Mouse (Mus musculus) adrenal gland, postnatal 14 days (tissue): ENCODE measurements around the gene Bcam. TPM values are rescaled to one million over a fixed set of nuclear protein-coding genes. Genes with fewer than 3 reads are reported as not detected.

Source experiments
- DNase-seq: peaks from one replicate; pipeline ENCODE4 v3.0.0; 2021; ENCODE audit warnings: mixed read lengths
- total RNA-seq: library from RNA; stranded (reverse); gene quantifications from 2 replicates; pipeline ENCODE4 v1.2.3, GENCODE M21; 2021

Gene Bcam
- total RNA-seq, 1 experiment from 2014 or later = 59.8 TPM

- no peak for DNase-seq
Observed at GRCm38 (mm10) chr7:19785874-19786458, 15.2 kb upstream of the Bcam start.

DNA sequence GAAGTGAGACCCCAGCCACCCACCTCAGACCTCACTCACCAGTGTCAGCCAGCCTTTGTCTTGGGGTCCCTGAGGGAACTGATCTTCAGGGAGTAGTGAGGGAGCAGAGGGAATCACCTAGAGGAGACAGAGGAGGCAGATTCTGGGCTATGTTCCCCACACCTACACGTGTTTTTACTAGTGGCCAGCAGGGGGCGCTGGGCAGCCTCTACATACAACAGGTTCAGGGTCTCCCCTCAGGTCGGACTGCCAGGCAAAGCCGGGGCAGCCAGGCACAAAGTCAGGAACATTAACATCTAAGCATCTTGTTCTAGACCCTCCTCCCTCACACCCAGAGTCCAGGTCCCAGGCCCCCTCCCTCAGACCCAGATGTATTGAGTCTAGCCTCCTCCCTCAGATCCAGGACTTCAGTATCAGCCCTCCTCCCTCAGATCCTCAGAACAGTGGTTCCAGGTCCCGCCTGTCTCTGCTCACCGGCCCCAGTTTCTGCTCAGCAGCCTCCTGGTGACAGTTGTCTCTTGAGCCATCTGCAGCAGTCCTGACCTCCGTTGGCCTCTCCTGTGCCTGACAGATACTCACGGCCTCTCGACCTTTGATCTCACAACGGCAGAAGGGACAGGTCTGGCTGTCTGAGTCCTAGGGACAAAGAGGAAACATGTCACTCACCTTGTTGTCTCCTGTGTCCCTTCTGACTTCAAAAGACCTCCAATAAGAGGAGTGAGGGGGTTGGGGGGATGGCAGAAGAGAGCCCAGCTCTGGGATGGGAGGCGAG, 14.1 kb upstream of the Bcam start:
- DNase-seq = peak; percentile 33

DNA sequence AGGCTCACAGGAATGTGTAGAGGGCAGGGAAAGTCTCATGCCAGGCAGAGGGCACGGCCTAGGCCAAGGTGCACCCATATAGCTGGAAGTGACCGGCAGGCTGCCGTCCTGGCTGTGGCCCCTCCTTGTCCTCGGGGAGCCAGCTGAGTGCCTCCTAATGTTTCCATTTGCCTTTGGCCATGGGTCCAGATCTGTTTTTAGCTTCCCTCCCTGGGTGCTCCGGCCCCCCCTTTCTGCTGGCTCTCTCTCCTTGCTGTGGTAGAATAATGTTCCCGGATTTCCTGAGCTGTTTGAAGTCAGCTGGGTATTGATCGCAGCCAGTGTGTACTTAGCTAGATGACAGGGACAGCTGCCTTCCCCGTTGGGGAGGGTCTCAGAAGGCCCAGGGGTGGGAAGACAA, 12.8 kb upstream of the Bcam start:
- DNase-seq = peak; percentile 39

- peak; percentile 67 for DNase-seq
Observed at GRCm38 (mm10) chr7:19782645-19783044, 11.8 kb upstream of the Bcam start.

DNA sequence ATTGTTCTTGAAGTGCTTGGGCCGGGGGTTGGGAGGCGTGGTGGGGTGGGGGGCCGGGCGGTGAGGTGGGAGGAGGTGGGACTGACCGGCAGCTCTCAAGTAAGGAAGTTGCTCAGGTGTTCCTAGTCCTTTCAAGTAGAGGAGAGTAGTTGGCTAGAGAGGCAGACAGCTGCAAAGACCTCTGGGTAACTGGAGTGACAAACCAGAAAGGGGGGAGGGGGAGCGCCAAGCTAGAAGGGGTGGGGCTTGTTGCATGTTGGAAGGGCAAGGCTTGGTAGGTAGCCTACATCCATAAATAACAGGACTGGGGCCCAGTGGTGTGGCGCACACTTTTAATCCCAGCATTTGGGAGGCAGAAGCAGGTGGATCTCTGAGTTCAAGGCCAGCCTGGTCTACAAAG, 10.9 kb upstream of the Bcam start:
- no peak for DNase-seq

DNA sequence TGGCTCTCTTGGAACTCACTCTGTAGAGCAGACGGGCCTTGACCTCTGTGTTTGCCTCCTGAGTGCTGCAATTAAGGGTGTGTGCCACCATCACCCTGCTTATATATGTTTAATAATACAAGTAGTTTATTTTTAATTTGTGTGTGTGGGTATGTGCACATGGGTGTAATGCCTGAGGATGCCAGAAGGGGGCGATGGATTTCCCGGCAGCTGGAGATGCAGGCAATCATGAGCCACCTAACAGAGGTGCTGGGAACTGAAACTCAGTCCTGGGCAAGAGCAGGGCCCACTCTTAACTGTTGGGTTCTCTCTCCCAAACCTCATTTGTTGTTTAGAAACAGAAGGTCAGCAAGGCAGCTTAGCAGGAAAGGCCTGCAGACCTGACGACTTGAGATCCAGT, 9.1 kb upstream of the Bcam start:
- no peak for DNase-seq

DNA sequence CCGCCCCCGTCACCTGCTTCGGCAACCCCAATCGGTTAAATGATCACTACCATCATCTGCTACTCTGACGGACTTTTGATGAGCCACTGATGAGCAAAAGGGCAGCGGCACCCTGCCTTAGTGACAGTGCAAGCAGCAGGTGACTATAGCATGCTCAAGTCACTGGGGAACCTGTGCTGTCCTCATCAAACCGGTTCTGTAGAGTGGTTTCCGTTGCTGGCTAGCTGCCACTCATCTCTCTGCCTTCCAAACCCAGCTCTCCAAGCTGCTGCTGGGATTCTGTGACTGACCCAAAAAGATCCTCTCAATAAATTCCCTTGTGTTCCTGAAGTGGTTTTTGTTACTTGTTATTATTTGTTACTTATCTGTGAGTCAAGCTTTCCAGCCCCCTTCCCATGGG, 7.8 kb upstream of the Bcam start:
- DNase-seq = no peak

GRCm38 (mm10) chr7:19777049-19777723, 6.4 kb upstream of the Bcam start:
- DNase-seq = no peak

GRCm38 (mm10) chr7:19771682-19772081, 866 bp upstream of the Bcam start:
- DNase-seq = no peak

GRCm38 (mm10) chr7:19770375-19770754, 451 bp downstream of the Bcam start:
- peak; percentile 92 for DNase-seq

DNA sequence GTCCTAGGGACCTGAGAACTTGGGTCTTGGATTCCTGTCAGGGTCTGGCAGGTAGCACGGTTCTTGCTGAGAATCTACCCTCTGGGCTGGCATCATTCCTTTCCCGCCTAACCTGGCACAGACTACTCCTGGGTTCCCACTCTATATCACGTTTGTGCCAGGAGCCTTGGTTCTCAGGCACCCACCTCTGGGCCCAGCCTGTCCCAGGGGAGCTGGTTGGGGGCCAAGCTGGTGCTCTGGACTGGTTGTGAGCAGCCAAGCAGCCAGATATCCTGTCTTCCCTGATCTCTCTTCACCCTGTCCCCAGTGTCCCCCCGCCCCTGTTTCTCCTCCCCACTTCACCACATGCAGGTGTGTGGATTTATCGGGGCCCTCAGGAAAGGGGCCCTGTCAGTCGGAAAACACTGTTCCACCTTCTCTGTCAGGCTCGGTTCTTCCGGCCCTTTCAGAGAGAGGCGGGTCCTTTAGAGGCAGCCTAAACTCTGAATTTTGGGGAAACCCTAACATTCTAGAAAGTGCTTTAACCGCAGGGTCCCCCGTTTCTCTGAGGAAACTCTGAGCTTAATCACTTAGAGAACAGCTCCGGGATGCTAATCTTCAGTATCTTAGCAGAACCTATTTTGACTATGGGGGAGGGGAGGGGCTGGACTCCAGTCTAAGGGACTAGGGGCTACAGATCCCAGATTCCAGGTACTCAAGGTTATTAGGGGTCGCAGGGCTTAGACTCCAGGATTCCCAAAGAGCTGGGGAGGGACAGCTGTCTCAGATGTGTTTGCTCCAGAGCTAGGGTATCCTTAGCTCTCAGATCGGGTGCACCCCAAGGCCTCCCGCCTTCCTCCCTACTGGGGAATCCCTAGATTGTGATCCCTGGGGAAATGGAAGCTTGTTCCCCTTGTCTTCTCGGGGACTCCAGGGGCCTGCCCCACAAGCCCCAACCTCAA, 1.1 kb downstream of the Bcam start:
- no peak for DNase-seq

GRCm38 (mm10) chr7:19769001-19769400, 1.8 kb downstream of the Bcam start:
- no peak for DNase-seq

GRCm38 (mm10) chr7:19768251-19768650, 2.6 kb downstream of the Bcam start:
- no peak for DNase-seq

DNA sequence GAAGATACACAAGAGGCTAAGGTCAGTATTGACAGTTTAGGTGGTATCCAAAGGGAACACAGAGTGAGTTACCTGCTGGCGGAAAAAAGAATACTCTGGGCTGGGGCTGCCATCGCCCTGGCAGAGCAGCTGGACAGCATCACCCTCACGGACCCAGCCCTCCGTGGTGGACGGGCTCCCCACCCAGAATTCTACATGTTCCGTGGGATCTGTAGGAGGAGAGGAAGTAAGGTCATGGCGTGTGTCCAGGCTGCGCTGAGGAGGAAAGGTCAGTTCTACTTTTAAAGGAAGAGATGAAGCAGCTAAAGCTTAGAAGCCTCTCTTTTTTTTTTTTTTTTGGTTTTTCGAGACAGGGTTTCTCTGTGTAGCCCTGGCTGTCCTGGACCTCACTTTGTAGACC, 6.2 kb downstream of the Bcam start:
- no peak for DNase-seq

- no peak for DNase-seq
Observed at GRCm38 (mm10) chr7:19763829-19764477, 6.9 kb downstream of the Bcam start.

DNA sequence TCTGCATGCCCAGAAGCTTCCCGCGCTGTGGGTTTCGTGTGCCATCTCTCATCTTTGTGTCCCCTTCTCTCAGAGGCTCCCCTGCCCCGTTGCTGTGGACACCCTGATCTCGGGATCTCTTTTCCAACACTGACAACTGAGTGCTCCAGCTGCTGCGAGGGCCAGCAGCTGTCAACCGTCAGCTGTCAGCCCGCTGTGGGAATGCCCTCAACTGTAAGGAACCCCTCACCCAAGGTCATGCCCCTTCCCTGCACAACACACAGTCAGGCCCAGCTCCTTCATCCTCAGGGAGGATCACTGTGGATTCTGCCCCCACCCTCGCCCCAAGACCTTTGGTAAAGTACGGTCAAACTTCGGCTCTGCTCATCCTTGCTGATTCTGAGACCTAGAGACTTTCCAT, 8.5 kb downstream of the Bcam start:
- no peak for DNase-seq

DNA sequence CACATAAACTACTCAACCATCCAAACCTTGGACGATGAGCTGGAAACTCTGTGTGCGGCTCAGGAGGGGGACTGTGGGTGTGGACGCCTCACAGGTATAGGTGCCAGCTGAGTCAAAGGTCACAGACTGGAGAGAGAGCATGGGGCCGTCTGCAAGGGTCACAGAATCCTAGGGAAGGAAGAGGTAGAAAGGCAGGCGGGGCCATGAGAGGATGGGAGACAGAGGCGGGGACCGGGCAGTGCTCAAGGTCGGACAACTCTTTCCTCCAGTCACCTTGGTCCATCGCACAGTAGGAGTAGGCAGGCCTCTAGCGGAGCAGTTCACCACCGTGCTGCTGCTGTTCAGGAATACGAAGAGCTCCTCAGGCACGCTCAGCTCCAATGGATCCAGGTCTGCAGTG, 10.8 kb downstream of the Bcam start:
- DNase-seq = no peak

- DNase-seq = no peak
Observed at GRCm38 (mm10) chr7:19758623-19759022, 12.2 kb downstream of the Bcam start.

- DNase-seq = peak; percentile 77
Observed at GRCm38 (mm10) chr7:19755851-19756786, 14.7 kb downstream of the Bcam start.

DNA sequence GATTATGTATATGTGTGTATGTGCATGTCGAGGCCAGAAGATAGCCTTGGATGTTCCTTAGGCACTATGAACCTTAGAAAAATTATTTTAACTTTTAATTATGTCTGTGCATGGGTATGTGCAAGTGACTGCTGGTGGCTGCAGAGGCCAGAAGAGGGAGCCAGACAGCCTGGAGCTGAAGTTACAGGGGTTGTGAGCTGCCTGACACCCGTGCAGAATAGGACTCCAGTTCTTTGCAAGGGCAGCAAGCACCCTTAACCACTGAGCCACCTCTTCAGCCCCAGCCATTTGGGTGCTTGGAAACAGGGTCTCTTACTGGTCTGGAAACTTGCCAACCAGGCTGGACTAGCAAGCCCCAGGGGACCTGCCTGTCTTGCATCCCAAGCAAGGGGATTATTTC, 15.8 kb downstream of the Bcam start:
- no peak for DNase-seq

GRCm38 (mm10) chr7:19754065-19754464, 16.8 kb downstream of the Bcam start:
- DNase-seq = no peak
